Mouse (Mus musculus) neural tube, embryonic 14.5 days (tissue): Measurements from ENCODE around the gene Zc2hc1c. TPM values are rescaled to one million over a fixed set of nuclear protein-coding genes. Genes with fewer than 3 reads are reported as not detected.
"Not testable (repeated sequence)": the region's sequence is repeated elsewhere in the genome, so short reads cannot be mapped to it uniquely, and the experiment has no call there.

Experiments used
- ATAC-seq: fragments of 200-750 bp; cut with Nextera tagmentation; 2 replicates; pipeline ENCODE4 v1.8.0; 2017; ENCODE audit warnings: low read depth, mild to moderate bottlenecking, moderate TSS enrichment, moderate library complexity
- H3K27ac ChIP-seq: fragments of 300-500 bp; sonication (generic); 2 replicates; pipeline ENCODE4 v1.5.1; 2014; ENCODE audit warnings: low read depth, mild to moderate bottlenecking, control low read depth, low read length, moderate library complexity, mixed read lengths
- H3K27me3 ChIP-seq: fragments of 300-500 bp; sonication (generic); 2 replicates; pipeline ENCODE4 v1.6.1; 2014; ENCODE audit warnings: low read length; ENCODE audit not compliant: control insufficient read depth, insufficient read depth
- H3K36me3 ChIP-seq: fragments of 300-500 bp; sonication (generic); 2 replicates; pipeline ENCODE4 v1.6.1; 2014; ENCODE audit warnings: low read length, mixed read lengths; ENCODE audit not compliant: control insufficient read depth, insufficient read depth
- H3K4me1 ChIP-seq: fragments of 300-500 bp; sonication (generic); 2 replicates; pipeline ENCODE4 v1.6.1; 2014; ENCODE audit warnings: low read length; ENCODE audit not compliant: control insufficient read depth, insufficient read depth
- H3K4me2 ChIP-seq: fragments of 300-500 bp; sonication (generic); 2 replicates; pipeline ENCODE4 v1.6.1; 2014; ENCODE audit warnings: mild to moderate bottlenecking, low read depth, low read length, control low read depth
- H3K4me3 ChIP-seq: fragments of 300-500 bp; sonication (generic); 2 replicates; pipeline ENCODE4 v1.5.1; 2014; ENCODE audit warnings: low read depth, low read length, control low read depth, mixed read lengths
- H3K9ac ChIP-seq: fragments of 300-500 bp; sonication (generic); replicated peaks from 2 replicates; pipeline ENCODE4 v1.6.1; 2014; ENCODE audit warnings: low read depth, mild to moderate bottlenecking, control low read depth, low read length, mixed read lengths
- H3K9me3 ChIP-seq: fragments of 300-500 bp; sonication (generic); 2 replicates; pipeline ENCODE4 v1.6.1; 2016; ENCODE audit warnings: low read length; ENCODE audit not compliant: control insufficient read depth
- WGBS: fragments of 180-500 bp; shearing (Covaris S2); extraction: QIAGEN DNeasy Blood & Tissue Kit; methylation state at CpG from one replicate; pipeline ENCODE4 v1.1.7; 2014; 5-methylcytosine and 5-hydroxymethylcytosine counted together
- polyA plus RNA-seq: library from polyadenylated mRNA; unstranded; fragments of >200 nt; fragmentation: Nextera tagmentation; extraction: Ambion mirVana; gene quantifications from 2 replicates; pipeline ENCODE4 v1.2.1, GENCODE M21; 2014

The Zc2hc1c gene
- polyA plus RNA-seq, 1 experiment from 2014 or later = 1.7 TPM

DNA sequence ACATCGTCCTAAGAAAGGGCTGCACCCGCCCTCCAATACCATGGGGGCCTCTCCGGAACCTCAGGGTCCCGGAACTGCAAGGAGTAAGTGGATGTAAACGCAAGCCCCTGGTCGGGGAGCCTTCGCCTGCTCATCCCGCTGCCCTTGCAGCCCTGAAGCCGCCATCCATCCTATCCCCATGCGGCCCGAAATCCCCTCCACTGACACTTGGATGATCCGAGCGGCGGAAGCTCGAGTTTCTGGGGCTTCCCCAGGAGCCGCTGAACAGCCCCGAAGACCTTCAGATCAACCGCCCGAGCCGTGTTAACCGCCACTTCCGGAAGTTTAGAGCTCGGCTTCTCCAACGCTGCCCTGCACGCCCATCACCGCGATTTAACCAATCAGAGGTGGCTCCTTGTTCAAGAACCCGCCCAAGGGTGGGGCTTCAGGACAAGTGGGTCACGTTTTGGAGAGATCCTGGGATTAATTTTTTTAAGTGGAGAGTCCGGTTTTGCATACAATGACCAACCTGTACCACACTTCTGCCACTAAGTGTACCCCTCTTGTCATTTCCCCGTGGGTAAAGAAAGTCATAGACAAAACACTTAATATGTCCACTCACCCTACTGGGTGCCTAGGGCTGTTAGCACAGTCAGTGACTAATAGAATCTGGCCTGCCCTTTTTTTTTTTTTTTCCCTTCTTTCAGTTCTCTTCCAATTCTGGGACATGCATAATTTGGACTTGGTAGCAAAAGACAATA lies 8.1 kb upstream of the Zc2hc1c start:
- peak overlapping the region; percentile 76 for H3K9ac ChIP-seq
- H3K4me3 ChIP-seq = peak overlapping the region; percentile 70
- 0 out of 2 replicates have a peak, but pooled peaks cover 2% of the 10 kb centered on the region for H3K36me3 ChIP-seq
- peak; percentile 97 for ATAC-seq
- peak overlapping the region; percentile 92 for H3K4me2 ChIP-seq
- H3K27me3 ChIP-seq = no peaks in the 10 kb centered on the region
- H3K27ac ChIP-seq = peak overlapping the region; percentile 72
- peaks cover 7% of the 10 kb centered on the region for H3K4me1 ChIP-seq
- no peaks in the 10 kb centered on the region for H3K9me3 ChIP-seq
- under 1% methylated on average over 31 of the region's 31 CpGs for WGBS

- Histone ChIP-seq H3K9me3 (no peaks in the 10 kb centered on the region), H3K27ac (no peak overlapping the region), H3K27me3 (no peaks in the 10 kb centered on the region), H3K4me1 (peaks cover 7% of the 10 kb centered on the region), H3K4me2 (peak overlapping the region; percentile 47), H3K9ac (no peak overlapping the region), H3K36me3 (no peaks in the 10 kb centered on the region), H3K4me3 (peak overlapping the region; percentile 70; the same call in 1 of the 2 replicates)
- no peak for ATAC-seq
- 65% methylated on average over 12 of the region's 12 CpGs for WGBS
Measured at GRCm38 (mm10) chr12:85280845-85281651, 7.3 kb upstream of the Zc2hc1c start.

- not testable (repeated sequence) for H3K9ac ChIP-seq, H3K27me3 ChIP-seq, ATAC-seq, H3K4me2 ChIP-seq, H3K9me3 ChIP-seq, H3K27ac ChIP-seq, H3K4me3 ChIP-seq, H3K36me3 ChIP-seq, H3K4me1 ChIP-seq
- 89% methylated on average over 1 of the region's 4 CpGs for WGBS
Measured at GRCm38 (mm10) chr12:85281756-85282155, 6.6 kb upstream of the Zc2hc1c start.

GRCm38 (mm10) chr12:85284331-85284730 lies 4.1 kb upstream of the Zc2hc1c start:
- H3K9me3 ChIP-seq = no peaks in the 10 kb centered on the region
- H3K27ac ChIP-seq = no peak overlapping the region
- H3K4me3 ChIP-seq = no peak overlapping the region
- ATAC-seq = no peak
- H3K36me3 ChIP-seq = no peaks in the 10 kb centered on the region
- no peaks in the 10 kb centered on the region for H3K27me3 ChIP-seq
- no peak overlapping the region for H3K4me2 ChIP-seq
- 72% methylated on average over 8 of the region's 8 CpGs for WGBS
- peaks cover 10% of the 10 kb centered on the region for H3K4me1 ChIP-seq
- H3K9ac ChIP-seq = no peak overlapping the region

DNA sequence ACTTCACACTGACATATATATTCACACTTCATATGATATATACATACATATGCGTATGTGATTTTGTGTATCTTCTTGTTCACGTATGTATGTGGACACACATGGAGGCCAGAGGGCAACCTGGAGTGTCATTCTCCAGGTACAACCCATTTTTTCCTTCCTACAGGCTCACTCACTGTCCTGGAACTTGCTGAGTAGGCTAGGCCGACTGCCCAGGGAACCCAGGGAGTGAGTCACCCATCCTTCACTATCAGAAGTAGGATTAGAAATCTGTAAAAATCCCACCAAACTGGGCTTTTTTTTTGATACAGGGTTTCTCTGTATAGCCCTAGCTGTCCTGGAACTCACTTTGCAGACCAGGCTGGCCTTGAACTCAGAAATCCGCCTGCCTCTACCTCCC lies 3.4 kb upstream of the Zc2hc1c start:
- Histone ChIP-seq H3K4me2 (no peak overlapping the region), H3K36me3 (no peaks in the 10 kb centered on the region), H3K27me3 (no peaks in the 10 kb centered on the region), H3K9ac (no peak overlapping the region), H3K9me3 (no peaks in the 10 kb centered on the region), H3K4me1 (0 out of 2 replicates have a peak, but pooled peaks cover 5% of the 10 kb centered on the region), H3K4me3 (no peak overlapping the region), H3K27ac (no peak overlapping the region)
- no peak for ATAC-seq
- WGBS = 91% methylated on average over 4 of the region's 4 CpGs

GRCm38 (mm10) chr12:85286941-85287340 lies 1.4 kb upstream of the Zc2hc1c start:
- H3K4me3 ChIP-seq = no peak overlapping the region
- H3K9ac ChIP-seq = no peak overlapping the region
- H3K4me2 ChIP-seq = no peak overlapping the region
- no peaks in the 10 kb centered on the region for H3K9me3 ChIP-seq
- 0 out of 2 replicates have a peak, but pooled peaks cover 5% of the 10 kb centered on the region for H3K4me1 ChIP-seq
- ATAC-seq = no peak
- H3K27ac ChIP-seq = no peak overlapping the region
- 34% methylated on average over 3 of the region's 5 CpGs for WGBS
- H3K36me3 ChIP-seq = no peaks in the 10 kb centered on the region
- H3K27me3 ChIP-seq = no peaks in the 10 kb centered on the region

DNA sequence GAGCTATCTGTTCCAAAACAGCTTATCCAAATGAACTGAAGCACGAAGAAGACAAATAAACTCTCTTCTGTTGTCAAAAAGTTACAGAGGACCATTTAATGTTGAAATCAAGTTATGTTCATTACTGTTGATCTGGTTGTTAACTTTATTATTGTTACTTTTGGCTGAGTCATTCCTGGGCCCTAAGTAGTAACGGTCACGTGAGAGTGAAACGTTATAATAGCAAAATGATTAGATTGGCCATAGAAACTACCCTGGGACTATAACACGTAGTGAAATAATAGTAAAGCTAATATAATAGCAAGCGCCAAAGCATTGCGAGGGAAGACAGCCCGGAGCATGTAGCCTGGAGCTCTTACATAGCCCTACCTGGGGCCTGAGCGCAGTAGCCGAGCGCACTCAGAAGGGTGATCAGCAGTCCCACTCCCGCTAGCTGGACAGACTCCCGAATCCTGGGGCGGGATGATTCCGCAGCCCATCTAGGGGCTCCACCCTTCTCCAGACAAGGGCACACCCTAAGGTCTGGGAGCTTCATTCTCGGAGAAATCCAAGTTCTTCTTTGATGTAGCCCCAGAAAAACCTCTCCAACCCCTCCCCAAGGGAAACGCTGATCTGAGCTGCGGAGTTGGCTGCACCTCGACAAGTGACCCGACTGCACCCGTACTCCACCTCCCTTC lies 444 bp upstream of the Zc2hc1c start, which contains the start of gene Acyp1:
Gene Acyp1, minus strand, starts transcription at position 630 of the 677 bp plus-strand sequence.
- no peak within 1 kb of the TSS for H3K27ac ChIP-seq

DNA sequence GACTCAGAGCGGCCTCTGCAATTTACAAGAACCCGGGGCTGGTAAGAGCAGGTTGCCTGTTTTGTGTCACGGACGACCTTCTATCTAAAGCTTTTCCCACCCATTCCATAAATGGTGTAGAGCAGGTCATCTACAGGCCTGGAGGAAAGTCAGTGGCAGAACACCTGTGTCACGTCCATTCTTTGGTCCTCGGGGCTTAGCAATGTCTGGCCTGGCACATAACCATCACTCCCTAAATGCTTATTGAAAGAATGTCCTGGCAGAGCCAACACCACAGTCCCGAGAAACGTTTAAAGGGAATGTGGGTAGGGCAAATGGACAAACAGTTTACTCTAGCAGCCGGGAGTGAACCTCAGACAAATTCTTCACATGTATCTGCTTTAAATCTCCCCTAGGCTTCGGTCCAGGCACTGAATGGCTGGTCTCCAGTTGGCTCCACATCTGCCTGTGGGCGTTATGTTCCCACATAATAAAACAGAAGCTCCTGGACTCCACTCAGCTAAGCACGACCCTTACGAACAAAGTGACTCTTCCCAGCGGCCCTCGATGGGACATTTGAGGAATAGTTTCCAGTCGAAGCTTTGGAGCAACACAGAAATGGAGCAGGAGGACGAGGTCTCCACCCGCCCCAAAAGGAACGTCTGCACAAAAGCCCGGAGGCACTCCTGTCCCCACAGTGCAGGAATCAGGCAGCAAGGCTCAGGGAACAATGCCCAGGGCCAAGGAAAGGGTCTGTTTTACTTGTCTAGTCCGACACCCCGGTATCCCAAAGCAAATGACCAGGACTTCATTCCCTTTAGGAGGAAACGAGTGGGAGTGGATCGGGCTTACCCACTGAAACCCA lies 988 bp downstream of the Zc2hc1c start:
- ATAC-seq = no peak

More for the DNA sequence above, 444 bp upstream of the Zc2hc1c start, which contains the start of gene Acyp1:
- Histone ChIP-seq H3K9ac (peak within 1 kb of the TSS; percentile 53), H3K9me3 (no peaks in the 10 kb centered on the region), H3K27me3 (no peaks in the 10 kb centered on the region), H3K4me2 (peak within 1 kb of the TSS; percentile 73), H3K4me1 (0 out of 2 replicates have a peak, but pooled peaks cover 5% of the 10 kb centered on the region), H3K4me3 (peak within 1 kb of the TSS; percentile 37), H3K36me3 (no peaks in the 10 kb centered on the region)
- 9% methylated on average over 21 of the region's 21 CpGs for WGBS
- peak; percentile 67; the same call in 1 of the 2 replicates for ATAC-seq

More for the DNA sequence above, 988 bp downstream of the Zc2hc1c start:
- Histone ChIP-seq H3K4me3 (peak overlapping the region; percentile 37), H3K27me3 (no peaks in the 10 kb centered on the region), H3K36me3 (no peaks in the 10 kb centered on the region), H3K27ac (no peak overlapping the region), H3K9me3 (no peaks in the 10 kb centered on the region), H3K9ac (no peak overlapping the region), H3K4me1 (0 out of 2 replicates have a peak, but pooled peaks cover 5% of the 10 kb centered on the region), H3K4me2 (peak overlapping the region; percentile 73)
- WGBS = 58% methylated on average over 24 of the region's 24 CpGs
